Mouse (Mus musculus) neutrophil, adult 83 days (primary cell): Measurements from ENCODE around the gene Vmn1r49. TPM values are rescaled to one million over a fixed set of nuclear protein-coding genes. Genes with fewer than 3 reads are reported as not detected.

ENCODE experiments used
- total RNA-seq, 2 experiments: library from RNA; stranded (reverse); gene quantifications; one replicate each; pipeline ENCODE4 v1.2.4; 2023

Vmn1r49 gene
- not detected for total RNA-seq

GRCm38 (mm10) chr6:90078406-90078805 lies at the start of gene Vmn1r49:
Vmn1r49 (minus strand) TSS chr6:90078506.

GRCm38 (mm10) chr6:90122296-90122695 lies 44.0 kb upstream of the Vmn1r49 start, which contains the start of gene Vmn1r51:
Vmn1r51 (plus strand) TSS chr6:90122596.

GRCm38 (mm10) chr6:90101130-90101529 lies 22.8 kb upstream of the Vmn1r49 start, which contains the start of gene Vmn1r50:
Vmn1r50 (plus strand) TSS chr6:90101430.

GRCm38 (mm10) chr6:90036741-90037140 lies 41.6 kb downstream of the Vmn1r49 start, which contains the start of gene Vmn1r48:
Vmn1r48 (minus strand) TSS chr6:90036841.

Other genes with a start within 250 kb of the Vmn1r49 start
- gene Vmn1r42, start 202.1 kb downstream of the Vmn1r49 start, total RNA-seq: not detected
- not detected for gene Vmn1r43, start 202.1 kb downstream of the Vmn1r49 start, total RNA-seq
- gene Vmn1r44, start 194.8 kb downstream of the Vmn1r49 start, total RNA-seq: not detected
- not detected for gene Vmn1r45, start 137.9 kb downstream of the Vmn1r49 start, total RNA-seq
- not detected for gene Vmn1r46, start 109.2 kb downstream of the Vmn1r49 start, total RNA-seq
- gene Vmn1r47, start 62.4 kb downstream of the Vmn1r49 start, total RNA-seq: not detected
- not detected for gene Vmn1r48, start 41.7 kb downstream of the Vmn1r49 start, total RNA-seq
- gene Vmn1r50, start 22.9 kb upstream of the Vmn1r49 start, total RNA-seq: not detected
- gene Vmn1r51, start 44.1 kb upstream of the Vmn1r49 start, total RNA-seq: not detected
- gene Vmn1r52, start 96.3 kb upstream of the Vmn1r49 start, total RNA-seq: not detected
- gene V1ra8, start 124.3 kb upstream of the Vmn1r49 start, total RNA-seq: not detected
- gene Vmn1r53, start 145.9 kb upstream of the Vmn1r49 start, total RNA-seq: not detected
- not detected for gene Vmn1r54, start 167.8 kb upstream of the Vmn1r49 start, total RNA-seq
- not detected for gene BC048671, start 222.7 kb upstream of the Vmn1r49 start, total RNA-seq
- 10 to 100 TPM; 23.0 to 24.7 TPM for gene Chst13, start 246.7 kb upstream of the Vmn1r49 start, total RNA-seq